Mouse (Mus musculus): ENCODE data around the gene Cacng7. TPM values are rescaled to one million over a fixed set of nuclear protein-coding genes. Genes with fewer than 3 reads are reported as not detected.

The Cacng7 gene
- polyA plus RNA-seq, 1 experiment from 2014 or later = 0.86 TPM

DNA sequence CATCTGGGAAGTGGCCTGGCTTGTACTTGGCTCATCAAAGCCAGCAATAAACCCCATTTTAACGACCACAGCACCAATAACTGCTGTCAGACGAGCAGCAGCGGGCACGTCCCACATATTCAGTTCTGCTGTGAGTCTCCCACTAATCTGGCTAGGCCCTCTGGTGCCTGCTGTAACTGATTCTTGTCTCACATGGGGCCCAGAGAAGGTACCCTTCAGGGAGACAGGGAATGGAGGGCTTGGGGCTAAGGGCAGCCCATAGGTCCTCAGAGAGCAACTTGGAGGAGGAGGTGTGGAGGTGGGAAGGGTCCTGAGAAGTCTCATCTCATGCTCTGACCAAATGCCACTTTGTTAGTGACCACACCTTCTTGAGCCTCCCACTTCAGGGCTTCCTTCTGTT lies 24.1 kb upstream of the Cacng7 start:
- H3K36me3 ChIP-seq (ENCODE audit: control insufficient read depth, insufficient read depth) = no peaks in the 10 kb centered on the region
- no peak overlapping the region for H3K4me2 ChIP-seq (replicated peaks; ENCODE audit: low read depth)
- H3K27ac ChIP-seq (ENCODE audit: low read depth, low read length) = no peak overlapping the region
- H3K4me3 ChIP-seq (ENCODE audit: low read depth, low read length) = no peak overlapping the region
- no peaks in the 10 kb centered on the region for H3K9me3 ChIP-seq (ENCODE audit: control insufficient read depth)
- no peak for TF ChIP-seq CTCF (IDR thresholded peaks at IDR 0.05; ENCODE audit: low read depth)
- 39% methylated on average over 4 of the region's 4 CpGs for WGBS
- H3K27me3 ChIP-seq (replicated peaks; ENCODE audit: control insufficient read depth, insufficient read depth, low read length) = peaks cover 28% of the 10 kb centered on the region
- no peaks in the 10 kb centered on the region for H3K4me1 ChIP-seq (replicated peaks; ENCODE audit: control insufficient read depth, insufficient read depth, low read length)
- H3K9ac ChIP-seq (ENCODE audit: low read depth, low read length) = no peak overlapping the region
- no peak for ATAC-seq

DNA sequence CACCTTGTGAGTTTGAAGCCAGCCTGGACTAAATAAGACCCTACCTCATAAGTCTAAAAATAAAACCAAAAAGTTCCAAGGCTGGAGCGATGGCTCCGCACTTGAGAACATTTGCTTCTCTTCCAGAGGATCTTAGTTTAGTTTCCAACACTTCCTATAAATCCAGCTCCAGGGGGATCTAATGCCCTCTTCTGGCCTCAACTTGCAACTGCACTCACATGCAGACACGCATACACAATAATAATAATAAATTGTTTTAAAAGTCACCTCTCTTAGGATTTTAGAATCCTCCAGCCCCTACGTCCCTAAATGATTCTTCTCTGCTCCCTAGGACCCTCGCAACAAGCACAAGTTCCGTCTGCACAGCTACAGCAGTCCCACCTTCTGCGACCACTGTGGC lies 22.5 kb upstream of the Cacng7 start:
- no peak for ATAC-seq
- Histone ChIP-seq H3K4me2 (replicated peaks; ENCODE audit: low read depth) (no peak overlapping the region), H3K9ac (ENCODE audit: low read depth, low read length) (no peak overlapping the region), H3K27me3 (replicated peaks; ENCODE audit: control insufficient read depth, insufficient read depth, low read length) (peaks cover 13% of the 10 kb centered on the region; the same call in 1 of the 2 replicates), H3K9me3 (ENCODE audit: control insufficient read depth) (no peaks in the 10 kb centered on the region), H3K36me3 (ENCODE audit: control insufficient read depth, insufficient read depth) (no peaks in the 10 kb centered on the region), H3K4me3 (ENCODE audit: low read depth, low read length) (no peak overlapping the region), H3K4me1 (replicated peaks; ENCODE audit: control insufficient read depth, insufficient read depth, low read length) (no peaks in the 10 kb centered on the region), H3K27ac (ENCODE audit: low read depth, low read length) (no peak overlapping the region)
- TF ChIP-seq CTCF (IDR thresholded peaks at IDR 0.05; ENCODE audit: low read depth) = no peak
- 97% methylated on average over 7 of the region's 7 CpGs for WGBS

- TF ChIP-seq CTCF (IDR thresholded peaks at IDR 0.05; ENCODE audit: low read depth) = no peak
- no peak overlapping the region for H3K4me3 ChIP-seq (ENCODE audit: low read depth, low read length)
- ATAC-seq = no peak
- WGBS = 77% methylated on average over 8 of the region's 8 CpGs
- H3K9ac ChIP-seq (ENCODE audit: low read depth, low read length) = no peak overlapping the region
- no peaks in the 10 kb centered on the region for H3K9me3 ChIP-seq (ENCODE audit: control insufficient read depth)
- H3K27me3 ChIP-seq (replicated peaks; ENCODE audit: control insufficient read depth, insufficient read depth, low read length) = 0 out of 2 replicates have a peak, but pooled peaks cover 3% of the 10 kb centered on the region
- H3K4me1 ChIP-seq (replicated peaks; ENCODE audit: control insufficient read depth, insufficient read depth, low read length) = no peaks in the 10 kb centered on the region
- no peaks in the 10 kb centered on the region for H3K36me3 ChIP-seq (ENCODE audit: control insufficient read depth, insufficient read depth)
- no peak overlapping the region for H3K27ac ChIP-seq (ENCODE audit: low read depth, low read length)
- no peak overlapping the region for H3K4me2 ChIP-seq (replicated peaks; ENCODE audit: low read depth)
These were observed 19.2 kb upstream of the Cacng7 start for GRCm38 (mm10) chr7:3313571-3313970.

- Histone ChIP-seq H3K9me3 (ENCODE audit: control insufficient read depth) (no peaks in the 10 kb centered on the region), H3K27ac (ENCODE audit: low read depth, low read length) (no peak overlapping the region), H3K4me2 (replicated peaks; ENCODE audit: low read depth) (no peak overlapping the region), H3K9ac (ENCODE audit: low read depth, low read length) (no peak overlapping the region), H3K36me3 (ENCODE audit: control insufficient read depth, insufficient read depth) (no peaks in the 10 kb centered on the region), H3K4me3 (ENCODE audit: low read depth, low read length) (no peak overlapping the region), H3K27me3 (replicated peaks; ENCODE audit: control insufficient read depth, insufficient read depth, low read length) (no peaks in the 10 kb centered on the region), H3K4me1 (replicated peaks; ENCODE audit: control insufficient read depth, insufficient read depth, low read length) (no peaks in the 10 kb centered on the region)
- no peak for ATAC-seq
- TF ChIP-seq CTCF (IDR thresholded peaks at IDR 0.05; ENCODE audit: low read depth) = no peak
- 67% methylated on average over 5 of the region's 5 CpGs for WGBS
These were observed 18.6 kb upstream of the Cacng7 start for GRCm38 (mm10) chr7:3314121-3314520.

GRCm38 (mm10) chr7:3317704-3318103 lies 15.1 kb upstream of the Cacng7 start:
- H3K4me3 ChIP-seq (ENCODE audit: low read depth, low read length) = no peak overlapping the region
- WGBS = 43% methylated on average over 4 of the region's 4 CpGs

DNA sequence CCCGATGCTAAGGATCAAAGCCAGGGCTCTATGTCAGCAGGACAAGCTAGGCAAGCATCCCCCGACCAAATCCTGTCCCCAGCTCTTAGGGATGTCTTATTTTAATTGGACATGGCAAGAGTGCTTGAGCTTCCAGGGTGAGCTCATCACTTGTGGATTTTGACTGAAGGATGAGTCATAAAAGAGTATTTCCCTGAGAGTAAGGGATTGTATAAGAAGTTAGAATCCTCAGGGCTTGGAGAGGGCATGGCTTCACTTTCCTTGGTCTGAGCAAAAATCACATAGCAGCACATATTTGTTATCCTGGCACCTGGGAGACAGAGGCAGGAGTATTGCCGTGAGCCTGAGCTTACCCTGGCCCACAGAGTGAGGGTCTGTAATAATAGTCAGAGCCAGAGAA lies 11.9 kb upstream of the Cacng7 start:
- Histone ChIP-seq H3K36me3 (ENCODE audit: control insufficient read depth, insufficient read depth) (no peaks in the 10 kb centered on the region), H3K4me1 (replicated peaks; ENCODE audit: control insufficient read depth, insufficient read depth, low read length) (no peaks in the 10 kb centered on the region), H3K4me2 (replicated peaks; ENCODE audit: low read depth) (no peak overlapping the region), H3K27ac (ENCODE audit: low read depth, low read length) (no peak overlapping the region), H3K9ac (ENCODE audit: low read depth, low read length) (no peak overlapping the region), H3K27me3 (replicated peaks; ENCODE audit: control insufficient read depth, insufficient read depth, low read length) (no peaks in the 10 kb centered on the region), H3K4me3 (ENCODE audit: low read depth, low read length) (no peak overlapping the region), H3K9me3 (ENCODE audit: control insufficient read depth) (no peaks in the 10 kb centered on the region)
- ATAC-seq = no peak
- 67% methylated on average over 3 of the region's 3 CpGs for WGBS
- no peak for TF ChIP-seq CTCF (IDR thresholded peaks at IDR 0.05; ENCODE audit: low read depth)

More at GRCm38 (mm10) chr7:3317704-3318103, 15.1 kb upstream of the Cacng7 start:
- no peak for ATAC-seq
- Histone ChIP-seq H3K4me1 (replicated peaks; ENCODE audit: control insufficient read depth, insufficient read depth, low read length) (no peaks in the 10 kb centered on the region), H3K9me3 (ENCODE audit: control insufficient read depth) (no peaks in the 10 kb centered on the region), H3K36me3 (ENCODE audit: control insufficient read depth, insufficient read depth) (no peaks in the 10 kb centered on the region), H3K27ac (ENCODE audit: low read depth, low read length) (no peak overlapping the region), H3K4me2 (replicated peaks; ENCODE audit: low read depth) (no peak overlapping the region), H3K27me3 (replicated peaks; ENCODE audit: control insufficient read depth, insufficient read depth, low read length) (no peaks in the 10 kb centered on the region), H3K9ac (ENCODE audit: low read depth, low read length) (no peak overlapping the region)
- no peak for TF ChIP-seq CTCF (IDR thresholded peaks at IDR 0.05; ENCODE audit: low read depth)

- Histone ChIP-seq H3K9ac (ENCODE audit: low read depth, low read length) (no peak overlapping the region), H3K27ac (ENCODE audit: low read depth, low read length) (no peak overlapping the region), H3K4me3 (ENCODE audit: low read depth, low read length) (no peak overlapping the region), H3K4me2 (replicated peaks; ENCODE audit: low read depth) (no peak overlapping the region), H3K27me3 (replicated peaks; ENCODE audit: control insufficient read depth, insufficient read depth, low read length) (no peaks in the 10 kb centered on the region), H3K9me3 (ENCODE audit: control insufficient read depth) (no peaks in the 10 kb centered on the region), H3K36me3 (ENCODE audit: control insufficient read depth, insufficient read depth) (no peaks in the 10 kb centered on the region), H3K4me1 (replicated peaks; ENCODE audit: control insufficient read depth, insufficient read depth, low read length) (no peaks in the 10 kb centered on the region)
- no peak for TF ChIP-seq CTCF (IDR thresholded peaks at IDR 0.05; ENCODE audit: low read depth)
- WGBS = 95% methylated on average over 1 of the region's 1 CpGs
- ATAC-seq = no peak
These were observed 8.9 kb upstream of the Cacng7 start for GRCm38 (mm10) chr7:3323826-3324225.

Data from intestine, postnatal 0 days (tissue).